Mouse (Mus musculus): ENCODE results near the gene Fbxw2.

GRCm38 (mm10) chr2:34762174-34762573 lies 63.9 kb downstream of the Fbxw2 start:
- no peak for TF ChIP-seq POLR2AphosphoS2 (IDR thresholded peaks at IDR 0.05; ENCODE audit: insufficient read length, low read depth)
- no peak for TF ChIP-seq TCF12 (IDR thresholded peaks at IDR 0.05; ENCODE audit: insufficient read depth, poor library complexity, severe bottlenecking)
- no peak for TF ChIP-seq POLR2A (IDR thresholded peaks at IDR 0.05; ENCODE audit: insufficient read length, low read depth)
- TF ChIP-seq E2F4 (IDR thresholded peaks at IDR 0.05; ENCODE audit: insufficient read depth) = no peak
- TF ChIP-seq CEBPB (IDR thresholded peaks at IDR 0.05; ENCODE audit: insufficient read depth, poor library complexity, severe bottlenecking) = no peak

Measured in myocyte (in vitro differentiated cells).